Mouse (Mus musculus) layer of hippocampus, adult 18-20 months (tissue): ENCODE results near the gene Fmo5. TPM values are rescaled to one million over a fixed set of nuclear protein-coding genes. Genes with fewer than 3 reads are reported as not detected.

Source experiments
- DNase-seq, 2 experiments: peaks; one replicate each; pipeline ENCODE4 v3.0.0; 2022; ENCODE audit warnings: low spot score in 2 of 2
- total RNA-seq, 2 experiments: library from RNA; stranded (reverse); gene quantifications; 2 replicates each; pipeline ENCODE4 v1.2.3; 2021

Fmo5 gene
- total RNA-seq, 2 experiments from 2014 or later = 4.4 to 6.7 TPM

- no peak for DNase-seq
These were observed 2.1 kb downstream of the Fmo5 start for GRCm38 (mm10) chr3:97630746-97631145.

GRCm38 (mm10) chr3:97631258-97631860 lies 2.8 kb downstream of the Fmo5 start:
- DNase-seq = no peak

GRCm38 (mm10) chr3:97633456-97633855 lies 4.9 kb downstream of the Fmo5 start:
- DNase-seq = no peak

- no peak for DNase-seq
These were observed 5.7 kb downstream of the Fmo5 start for GRCm38 (mm10) chr3:97634288-97634761.

- DNase-seq = no peak
These were observed 12.8 kb downstream of the Fmo5 start for GRCm38 (mm10) chr3:97641396-97641795.

- no peak for DNase-seq
These were observed 13.4 kb downstream of the Fmo5 start for GRCm38 (mm10) chr3:97642001-97642400.

- no peak for DNase-seq
These were observed 19.9 kb downstream of the Fmo5 start for GRCm38 (mm10) chr3:97648518-97648917.

GRCm38 (mm10) chr3:97649022-97649421 lies 20.4 kb downstream of the Fmo5 start:
- DNase-seq = no peak

- no peak for DNase-seq
These were observed 20.9 kb downstream of the Fmo5 start for GRCm38 (mm10) chr3:97649469-97649868.

- DNase-seq = no peak
These were observed 23.0 kb downstream of the Fmo5 start for GRCm38 (mm10) chr3:97651604-97652003.

GRCm38 (mm10) chr3:97653781-97654180 lies 25.2 kb downstream of the Fmo5 start:
- no peak for DNase-seq

- no peak for DNase-seq
These were observed 26.3 kb downstream of the Fmo5 start for GRCm38 (mm10) chr3:97654901-97655300.

- DNase-seq = peak; percentile 97 to 99
These were observed 29.2 kb downstream of the Fmo5 start, which contains the start of gene Prkab2 for GRCm38 (mm10) chr3:97657655-97658411. Prkab2 (plus strand) TSS chr3:97658193.

- peak in 1 of 2 experiments; percentile 38 for DNase-seq
These were observed 30.0 kb downstream of the Fmo5 start for GRCm38 (mm10) chr3:97658426-97659193.

GRCm38 (mm10) chr3:97659746-97660145 lies 31.1 kb downstream of the Fmo5 start:
- peak in 1 of 2 experiments; percentile 38 for DNase-seq

- no peak for DNase-seq
These were observed 32.6 kb downstream of the Fmo5 start for GRCm38 (mm10) chr3:97661206-97661605.

GRCm38 (mm10) chr3:97665525-97665924 lies 36.9 kb downstream of the Fmo5 start:
- no peak for DNase-seq

GRCm38 (mm10) chr3:97666154-97666553 lies 37.5 kb downstream of the Fmo5 start:
- no peak for DNase-seq

GRCm38 (mm10) chr3:97667093-97667675 lies 38.6 kb downstream of the Fmo5 start:
- DNase-seq = no peak

GRCm38 (mm10) chr3:97674644-97675110 lies 46.1 kb downstream of the Fmo5 start, which contains the start of gene Gm17651:
Gm17651 (minus strand) TSS chr3:97674694.
- no peak for DNase-seq

GRCm38 (mm10) chr3:97676126-97676525 lies 47.5 kb downstream of the Fmo5 start:
- DNase-seq = no peak
